Mouse (Mus musculus) spleen, adult 2 months (tissue): ENCODE measurements around the gene Anks4b.

Experiments
- CTCF ChIP-seq: fragments of 200-500 bp; IDR thresholded peaks from 2 replicates; pipeline ENCODE4 v1.5.1; 2011; ENCODE audit warnings: mild to moderate bottlenecking, inconsistent platforms; ENCODE audit not compliant: insufficient read depth, insufficient read length, insufficient replicate concordance; ENCODE audit errors: extremely low read depth
- POLR2A ChIP-seq: fragments of 200-500 bp; IDR thresholded peaks from 2 replicates; pipeline ENCODE4 v1.6.1; 2011; ENCODE audit warnings: low read depth, low read length, inconsistent platforms

GRCm38 (mm10) chr7:120192207-120192606, 18.5 kb downstream of the Anks4b start:
- no peak for TF ChIP-seq POLR2A
- no peak for TF ChIP-seq CTCF
